Mouse (Mus musculus): ENCODE measurements around the gene Cpm.

DNA sequence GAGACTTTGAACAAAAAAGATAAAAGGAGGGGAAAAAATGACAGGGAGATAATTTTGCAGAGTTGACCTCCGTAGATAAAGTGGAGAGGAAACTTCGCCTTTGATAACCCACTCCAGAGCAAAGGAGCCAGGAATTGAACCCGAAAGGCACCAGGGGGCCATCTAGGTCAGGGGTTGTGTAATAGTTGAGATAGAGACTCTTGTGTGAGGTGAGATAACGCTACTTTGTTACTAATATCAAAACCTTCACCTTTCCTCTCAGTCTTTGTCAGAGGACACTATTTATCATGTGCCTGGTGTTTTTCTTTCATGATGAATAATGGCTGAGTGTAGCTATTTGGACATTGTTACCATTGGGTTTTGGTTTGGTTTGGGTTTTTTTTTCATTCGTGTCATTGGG, 49.1 kb downstream of the Cpm start:
- TF ChIP-seq CHD2 (IDR thresholded peaks at IDR 0.05; ENCODE audit: low read depth, low read length) = no peak
- no peak for TF ChIP-seq HCFC1 (IDR thresholded peaks at IDR 0.05; ENCODE audit: borderline replicate concordance, insufficient read depth, low read length)
- TF ChIP-seq ZNF384 (IDR thresholded peaks at IDR 0.05; ENCODE audit: low read depth, low read length) = no peak
- no peak for TF ChIP-seq ZC3H11A (IDR thresholded peaks at IDR 0.05; ENCODE audit: borderline replicate concordance, low read depth, low read length)
- no peak for TF ChIP-seq MAFK (IDR thresholded peaks at IDR 0.05; ENCODE audit: insufficient read depth, low read depth, low read length)
